Mouse (Mus musculus): ENCODE data around the gene Plppr2.

Plppr2 gene

GRCm38 (mm10) chr9:21962010-21962409 lies 25.2 kb downstream of the Plppr2 start:
- DNase-seq (ENCODE audit: low spot score) = no peak

GRCm38 (mm10) chr9:21962416-21963059 lies 25.7 kb downstream of the Plppr2 start:
- DNase-seq (ENCODE audit: low spot score) = peak; percentile 74

- DNase-seq (ENCODE audit: low spot score) = peak; percentile 66
These were observed 26.6 kb downstream of the Plppr2 start, which contains the start of gene Epor for GRCm38 (mm10) chr9:21963417-21963816. Gene Epor (minus strand): TSS chr9:21963506.

- DNase-seq (ENCODE audit: low spot score) = no peak
These were observed 32.0 kb downstream of the Plppr2 start for GRCm38 (mm10) chr9:21968883-21969282.

GRCm38 (mm10) chr9:21969304-21969703 lies 32.5 kb downstream of the Plppr2 start:
- no peak for DNase-seq (ENCODE audit: low spot score)

- peak; percentile 53 for DNase-seq (ENCODE audit: low spot score)
These were observed 39.9 kb downstream of the Plppr2 start for GRCm38 (mm10) chr9:21976626-21977175.

- no peak for DNase-seq (ENCODE audit: low spot score)
These were observed 40.5 kb downstream of the Plppr2 start for GRCm38 (mm10) chr9:21977331-21977730.

GRCm38 (mm10) chr9:21977972-21978371 lies 41.1 kb downstream of the Plppr2 start:
- peak; percentile 61 for DNase-seq (ENCODE audit: low spot score)

- DNase-seq (ENCODE audit: low spot score) = no peak
These were observed 41.7 kb downstream of the Plppr2 start for GRCm38 (mm10) chr9:21978398-21979128.

GRCm38 (mm10) chr9:21983911-21984310 lies 47.1 kb downstream of the Plppr2 start:
- DNase-seq (ENCODE audit: low spot score) = no peak

GRCm38 (mm10) chr9:21987592-21988342 lies 50.9 kb downstream of the Plppr2 start:
- peak; percentile 62 for DNase-seq (ENCODE audit: low spot score)

GRCm38 (mm10) chr9:21988421-21989101 lies 51.7 kb downstream of the Plppr2 start:
- DNase-seq (ENCODE audit: low spot score) = no peak

GRCm38 (mm10) chr9:21989230-21990110 lies 52.6 kb downstream of the Plppr2 start, which contains the start of gene Rgl3:
Gene Rgl3 (minus strand): TSS chr9:21989446.
- DNase-seq (ENCODE audit: low spot score) = peak; percentile 69

- no peak for DNase-seq (ENCODE audit: low spot score)
These were observed 55.4 kb downstream of the Plppr2 start for GRCm38 (mm10) chr9:21992227-21992626.

GRCm38 (mm10) chr9:21996178-21996867 lies 59.5 kb downstream of the Plppr2 start:
- no peak for DNase-seq (ENCODE audit: low spot score)
